Mouse (Mus musculus) intestine, postnatal 0 days (tissue): Measurements from ENCODE around the gene Ppfibp1. TPM values are rescaled to one million over a fixed set of nuclear protein-coding genes. Genes with fewer than 3 reads are reported as not detected.

ENCODE experiments used
- ATAC-seq: fragments of 200-750 bp; cut with Nextera tagmentation; 2 replicates; pipeline ENCODE4 v1.8.0; 2017; ENCODE audit warnings: mild to moderate bottlenecking, moderate TSS enrichment, moderate library complexity
- H3K27ac ChIP-seq: fragments of 300-500 bp; sonication (generic); 2 replicates; pipeline ENCODE4 v1.5.1; 2014; ENCODE audit warnings: mild to moderate bottlenecking, low read depth, low read length, moderate library complexity
- H3K27me3 ChIP-seq: fragments of 300-500 bp; sonication (generic); replicated peaks from 2 replicates; pipeline ENCODE4 v1.6.1; 2014; ENCODE audit warnings: low read length, mixed read lengths; ENCODE audit not compliant: control insufficient read depth, insufficient read depth
- H3K36me3 ChIP-seq: fragments of 300-500 bp; sonication (generic); 2 replicates; pipeline ENCODE4 v1.6.1; 2014; ENCODE audit warnings: mild to moderate bottlenecking, moderate library complexity; ENCODE audit not compliant: control insufficient read depth, insufficient read depth
- H3K4me1 ChIP-seq: fragments of 300-500 bp; sonication (generic); replicated peaks from 2 replicates; pipeline ENCODE4 v1.6.1; 2014; ENCODE audit warnings: antibody characterized with exemption, low read length, mixed read lengths; ENCODE audit not compliant: control insufficient read depth, insufficient read depth
- H3K4me2 ChIP-seq: fragments of 300-500 bp; sonication (generic); replicated peaks from 2 replicates; pipeline ENCODE4 v1.6.1; 2014; ENCODE audit warnings: low read depth, mild to moderate bottlenecking, moderate library complexity
- H3K4me3 ChIP-seq: fragments of 300-500 bp; sonication (generic); 2 replicates; pipeline ENCODE4 v1.5.1; 2014; ENCODE audit warnings: low read depth, low read length
- H3K9ac ChIP-seq: fragments of 300-500 bp; sonication (generic); 2 replicates; pipeline ENCODE4 v1.6.1; 2014; ENCODE audit warnings: mild to moderate bottlenecking, low read depth, low read length
- H3K9me3 ChIP-seq: fragments of 300-500 bp; sonication (generic); 2 replicates; pipeline ENCODE4 v1.6.1; 2016; ENCODE audit warnings: mixed run types; ENCODE audit not compliant: control insufficient read depth
- CTCF ChIP-seq: sonication (generic); IDR thresholded peaks from 2 replicates; pipeline ENCODE4 v1.5.1; 2016; ENCODE audit warnings: low read depth, mild to moderate bottlenecking, control low read depth, antibody characterized with exemption, moderate library complexity
- WGBS: fragments of 180-500 bp; shearing (Covaris S2); extraction: QIAGEN DNeasy Blood & Tissue Kit; methylation state at CpG from one replicate; pipeline ENCODE4 v1.1.7; 2014; 5-methylcytosine and 5-hydroxymethylcytosine counted together
- polyA plus RNA-seq: library from polyadenylated mRNA; unstranded; fragments of >200 nt; fragmentation: Nextera tagmentation; extraction: Ambion mirVana; gene quantifications from 2 replicates; pipeline ENCODE4 v1.2.1, GENCODE M21; 2015

The Ppfibp1 gene
- polyA plus RNA-seq: 32.3 and 32.4 TPM in 2 replicates

- H3K9ac ChIP-seq: peak within 1 kb of the TSS; percentile 95
- no peaks in the 10 kb centered on the region for H3K36me3 ChIP-seq
- no peaks in the 10 kb centered on the region for H3K27me3 ChIP-seq
- no peaks in the 10 kb centered on the region; the same call in 1 of the 2 replicates for H3K4me1 ChIP-seq
- WGBS: under 1% methylated on average over 76 of the region's 80 CpGs
- peak within 1 kb of the TSS; percentile 91 for H3K4me3 ChIP-seq
- no peak for TF ChIP-seq CTCF
- peak within 1 kb of the TSS; percentile 80 for H3K4me2 ChIP-seq
- peak within 1 kb of the TSS; percentile 94 for H3K27ac ChIP-seq
- ATAC-seq: peak; percentile 95
- no peaks in the 10 kb centered on the region for H3K9me3 ChIP-seq
Measured at GRCm38 (mm10) chr6:146887958-146888659, at the start of gene Ppfibp1. Gene Ppfibp1, plus strand, starts transcription at chr6:146888487.

- H3K4me3 ChIP-seq: no peak overlapping the region
- no peak overlapping the region for H3K9ac ChIP-seq
- H3K4me2 ChIP-seq: no peak overlapping the region
- no peak for ATAC-seq
- no peaks in the 10 kb centered on the region for H3K27me3 ChIP-seq
- H3K27ac ChIP-seq: no peak overlapping the region
- no peaks in the 10 kb centered on the region for H3K4me1 ChIP-seq
- TF ChIP-seq CTCF: no peak
- 86% methylated on average over 4 of the region's 4 CpGs for WGBS
- no peaks in the 10 kb centered on the region for H3K9me3 ChIP-seq
- no peaks in the 10 kb centered on the region for H3K36me3 ChIP-seq
Measured at GRCm38 (mm10) chr6:146838863-146839262, 49.4 kb upstream of the Ppfibp1 start.

- H3K4me3 ChIP-seq: no peak overlapping the region
- H3K9me3 ChIP-seq: no peaks in the 10 kb centered on the region
- no peak overlapping the region for H3K4me2 ChIP-seq
- no peak for ATAC-seq
- no peaks in the 10 kb centered on the region for H3K4me1 ChIP-seq
- no peak overlapping the region for H3K9ac ChIP-seq
- H3K27me3 ChIP-seq: no peaks in the 10 kb centered on the region
- WGBS: 87% methylated on average over 6 of the region's 6 CpGs
- H3K36me3 ChIP-seq: no peaks in the 10 kb centered on the region
- H3K27ac ChIP-seq: no peak overlapping the region
- no peak for TF ChIP-seq CTCF
Measured at GRCm38 (mm10) chr6:146844867-146845266, 43.4 kb upstream of the Ppfibp1 start.

GRCm38 (mm10) chr6:146845347-146845746 lies 42.9 kb upstream of the Ppfibp1 start:
- no peaks in the 10 kb centered on the region for H3K36me3 ChIP-seq
- no peaks in the 10 kb centered on the region for H3K4me1 ChIP-seq
- no peaks in the 10 kb centered on the region for H3K27me3 ChIP-seq
- no peak for TF ChIP-seq CTCF
- H3K4me2 ChIP-seq: no peak overlapping the region
- no peaks in the 10 kb centered on the region for H3K9me3 ChIP-seq
- no peak for ATAC-seq
- H3K27ac ChIP-seq: no peak overlapping the region
- WGBS: 82% methylated on average over 5 of the region's 5 CpGs
- no peak overlapping the region for H3K9ac ChIP-seq
- H3K4me3 ChIP-seq: no peak overlapping the region

GRCm38 (mm10) chr6:146845961-146846750 lies 42.1 kb upstream of the Ppfibp1 start:
- no peaks in the 10 kb centered on the region for H3K27me3 ChIP-seq
- no peak overlapping the region; the same call in 1 of the 2 replicates for H3K9ac ChIP-seq
- H3K9me3 ChIP-seq: no peaks in the 10 kb centered on the region
- H3K36me3 ChIP-seq: no peaks in the 10 kb centered on the region
- no peaks in the 10 kb centered on the region for H3K4me1 ChIP-seq
- H3K4me2 ChIP-seq: no peak overlapping the region
- H3K4me3 ChIP-seq: no peak overlapping the region
- H3K27ac ChIP-seq: no peak overlapping the region
- WGBS: 41% methylated on average over 15 of the region's 15 CpGs
- no peak for ATAC-seq
- TF ChIP-seq CTCF: no peak

GRCm38 (mm10) chr6:146847402-146847801 lies 40.9 kb upstream of the Ppfibp1 start:
- no peak overlapping the region for H3K4me2 ChIP-seq
- TF ChIP-seq CTCF: no peak
- no peaks in the 10 kb centered on the region for H3K9me3 ChIP-seq
- H3K4me3 ChIP-seq: no peak overlapping the region
- no peaks in the 10 kb centered on the region for H3K36me3 ChIP-seq
- H3K27me3 ChIP-seq: no peaks in the 10 kb centered on the region
- ATAC-seq: no peak
- H3K9ac ChIP-seq: no peak overlapping the region
- 87% methylated on average over 3 of the region's 3 CpGs for WGBS
- H3K27ac ChIP-seq: no peak overlapping the region
- no peaks in the 10 kb centered on the region for H3K4me1 ChIP-seq
